Mouse (Mus musculus) lung, adult 18-20 months (tissue): Measurements from ENCODE around the gene Uqcr11.

Experiments
- DNase-seq, 2 experiments: peaks; one replicate each; pipeline ENCODE4 v3.0.0; 2022; ENCODE audit warnings: mixed read lengths in 2 of 2

Gene Uqcr11

GRCm38 (mm10) chr10:80371411-80371966 is 35.1 kb downstream of the Uqcr11 start:
- peak; percentile 81 to 84 for DNase-seq

DNA sequence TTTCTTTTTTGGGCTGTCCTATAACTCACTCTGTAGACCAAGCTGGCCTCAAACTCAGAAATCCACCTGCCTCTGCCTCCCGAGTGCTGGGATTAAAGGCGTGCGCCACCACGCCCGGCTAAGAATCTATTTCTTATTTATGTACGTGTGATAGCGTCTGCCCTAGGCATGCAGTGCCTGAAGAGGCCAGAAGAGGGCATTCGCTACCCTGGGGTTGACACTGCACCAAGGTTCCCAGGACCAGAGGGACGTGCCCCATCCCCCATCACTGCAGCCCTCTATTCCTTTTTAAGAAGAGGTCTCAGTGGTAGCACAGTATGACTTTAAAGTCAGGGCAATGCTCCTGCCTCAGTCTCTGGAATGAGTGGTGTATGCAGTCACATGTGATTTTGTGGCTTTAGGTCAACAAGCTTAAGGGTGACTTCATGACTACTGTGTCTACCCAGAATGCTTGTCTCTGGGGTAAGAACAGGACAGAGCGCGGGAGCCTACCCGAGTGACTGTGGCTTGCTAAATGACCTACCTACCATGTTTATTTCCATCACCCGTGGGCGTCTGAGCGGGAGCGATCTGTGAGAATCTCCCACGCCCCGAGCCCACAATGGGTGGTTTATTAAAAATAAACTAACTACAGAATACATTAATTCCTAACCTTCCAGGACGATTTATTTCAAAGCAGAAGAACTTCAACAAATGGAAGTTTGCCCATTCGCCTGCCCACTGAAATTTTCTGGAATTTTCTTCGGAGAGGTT is 36.5 kb downstream of the Uqcr11 start:
- DNase-seq: no peak

GRCm38 (mm10) chr10:80368392-80368791 is 38.2 kb downstream of the Uqcr11 start:
- no peak for DNase-seq

DNA sequence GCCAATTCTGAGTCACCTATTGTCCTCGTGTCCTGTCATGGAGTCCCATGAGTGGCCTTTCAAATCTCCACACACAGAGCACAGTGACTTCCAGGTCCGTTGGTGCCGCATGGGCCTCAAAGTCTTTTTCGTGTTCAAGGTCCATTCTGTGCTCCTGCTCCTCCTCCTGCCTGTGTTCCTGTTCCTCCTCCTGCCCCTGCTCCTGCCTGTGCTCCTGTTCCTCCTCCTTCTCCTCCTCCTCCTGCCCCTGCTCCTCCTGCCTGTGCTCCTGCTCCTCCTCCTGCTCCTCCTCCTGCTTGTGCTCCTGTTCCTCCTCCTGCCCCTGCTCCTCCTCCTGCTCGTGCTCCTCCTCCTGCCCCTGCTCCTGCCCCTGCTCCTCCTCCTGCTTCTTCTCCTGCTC is 38.7 kb downstream of the Uqcr11 start:
- DNase-seq: no peak

DNA sequence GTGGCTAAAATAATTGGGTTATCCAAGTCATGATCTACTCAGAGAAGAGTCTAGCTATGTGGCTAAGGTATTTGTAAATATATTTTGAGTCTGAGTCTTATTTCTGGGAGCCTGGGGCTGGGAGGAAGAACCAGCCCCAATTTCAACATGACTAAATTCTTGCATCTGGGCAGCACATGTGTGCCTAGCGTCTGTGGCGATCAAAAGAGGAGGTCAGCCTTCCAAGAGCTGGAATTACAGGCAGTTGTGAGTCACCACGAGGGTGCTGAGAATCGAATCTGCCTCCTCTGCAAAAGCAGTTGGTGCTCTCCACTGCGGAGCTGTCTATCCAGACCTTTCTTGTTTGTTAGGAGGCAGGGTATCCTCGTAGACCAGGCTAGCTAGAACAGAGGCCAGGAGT is 40.9 kb downstream of the Uqcr11 start:
- DNase-seq: no peak

DNA sequence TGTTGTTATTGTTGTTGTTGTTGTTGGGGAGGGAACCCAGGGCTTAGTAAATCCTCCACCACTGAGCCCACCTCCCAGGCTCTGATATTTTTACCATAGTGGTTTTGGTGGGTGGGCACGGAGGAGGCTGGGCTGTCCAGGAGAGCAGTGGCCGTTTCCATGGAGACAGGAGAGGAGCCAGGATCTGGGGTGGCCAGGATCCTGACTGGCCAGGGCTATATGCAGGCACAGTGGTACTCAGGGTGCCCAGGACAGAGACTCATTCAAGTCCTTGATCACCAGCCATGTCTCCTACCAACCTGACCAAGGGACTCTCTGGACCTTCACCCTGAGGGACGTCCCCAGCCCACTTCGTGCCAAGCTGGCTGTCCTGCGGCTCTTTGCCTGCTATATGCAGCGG is 42.9 kb downstream of the Uqcr11 start:
- no peak for DNase-seq

DNA sequence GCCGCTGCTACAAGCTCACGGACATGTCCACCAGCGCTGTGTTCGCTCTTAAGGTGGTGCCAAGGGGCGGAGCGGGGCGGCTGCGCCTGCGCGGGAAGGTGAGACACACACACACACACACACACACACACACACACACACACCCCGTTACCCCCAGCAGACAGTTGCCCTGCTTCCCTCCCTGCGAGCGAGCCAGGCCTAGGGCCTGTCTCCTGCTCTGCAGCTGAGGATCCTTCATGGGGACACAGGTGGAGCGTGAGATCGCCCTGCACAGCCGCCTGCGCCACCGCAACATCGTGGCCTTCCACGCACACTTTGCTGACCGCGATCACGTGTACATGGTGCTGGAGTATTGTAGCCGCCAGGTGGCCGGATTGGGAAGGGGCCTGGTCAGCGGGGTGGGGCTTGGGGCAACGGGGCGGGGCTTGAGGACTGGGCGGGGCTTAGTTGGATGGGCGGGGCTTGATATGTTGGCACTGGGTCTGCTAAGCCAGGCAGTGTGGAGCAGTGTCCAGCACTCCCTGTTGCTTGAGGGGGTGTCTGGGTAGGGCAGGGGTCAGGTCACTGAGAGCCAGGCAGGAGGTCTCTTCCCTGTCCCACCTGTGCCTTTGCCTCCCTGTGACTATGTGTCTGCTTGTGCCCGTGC is 48.5 kb downstream of the Uqcr11 start:
- peak; percentile 33 to 55 for DNase-seq

DNA sequence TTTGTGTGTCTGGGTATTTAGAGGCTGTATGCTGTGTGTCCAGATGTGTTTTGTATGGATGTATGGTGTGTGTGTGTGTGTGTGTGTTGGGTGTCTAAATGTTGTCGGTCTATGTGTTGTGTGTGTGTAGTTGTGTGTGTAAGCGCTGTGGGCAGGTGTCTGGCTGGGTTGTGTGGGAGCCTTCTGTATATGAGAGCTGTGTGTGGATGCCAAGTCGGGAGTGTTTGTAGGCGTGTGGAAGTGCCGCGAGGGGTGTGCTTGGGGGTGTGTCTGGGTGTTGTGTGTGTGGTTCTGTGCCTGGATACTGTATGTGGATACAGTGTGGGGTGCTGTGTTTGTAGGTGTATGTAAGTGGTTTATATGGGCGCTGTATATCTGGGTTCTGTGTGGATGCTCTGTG is 49.3 kb downstream of the Uqcr11 start:
- no peak for DNase-seq

DNA sequence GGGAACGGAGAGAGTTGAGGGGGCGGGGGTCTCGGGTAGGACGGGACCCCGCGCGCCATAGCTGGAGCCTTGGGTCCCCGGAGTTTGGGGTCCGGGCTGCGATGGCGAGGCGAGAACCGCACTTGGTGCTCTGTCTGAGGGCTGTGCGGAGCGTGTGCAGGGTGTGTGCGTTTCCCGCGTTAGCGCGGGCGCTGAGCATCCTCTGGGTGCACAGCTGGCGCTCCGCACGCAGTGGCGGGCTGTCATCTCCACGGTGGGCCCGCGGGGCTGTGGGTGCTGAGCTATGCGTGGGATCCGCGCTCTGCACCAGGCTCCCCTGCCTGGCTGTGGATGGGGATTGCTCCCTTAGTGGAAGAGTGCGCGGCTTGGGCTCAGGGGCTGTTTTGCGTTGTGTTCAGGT is 49.9 kb downstream of the Uqcr11 start:
- no peak for DNase-seq

GRCm38 (mm10) chr10:80356001-80356682 is 50.5 kb downstream of the Uqcr11 start, which contains the start of gene Plk5:
Plk5 (plus strand) TSS chr10:80356459.
- DNase-seq: no peak

DNA sequence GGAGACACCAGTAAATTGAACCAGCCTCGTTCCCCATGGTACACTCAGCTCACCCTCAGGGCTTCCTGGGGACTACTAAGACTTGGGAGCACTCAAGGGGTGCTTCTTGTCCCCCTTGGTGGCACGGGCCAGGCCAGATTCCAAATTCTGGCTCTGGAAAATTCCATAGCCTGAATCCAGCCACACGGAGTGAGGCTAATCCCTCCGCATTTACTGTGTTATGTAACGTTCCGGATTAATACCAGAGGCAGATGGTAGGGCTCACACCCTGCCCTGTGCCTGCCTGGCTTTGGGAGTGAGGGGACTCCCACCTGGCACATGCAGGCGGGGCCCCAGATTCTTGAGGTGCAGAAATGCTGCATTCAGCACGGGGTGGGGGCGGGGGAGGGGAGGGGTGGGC is 51.2 kb downstream of the Uqcr11 start:
- no peak for DNase-seq
